Mouse (Mus musculus): ENCODE measurements around the gene Tgif2.
"Not testable (repeated sequence)": the region's sequence is repeated elsewhere in the genome, so short reads cannot be mapped to it uniquely, and the experiment has no call there.

Gene Tgif2

GRCm38 (mm10) chr2:156877726-156878125 lies 37.9 kb downstream of the Tgif2 start:
- peak; percentile 77 for DNase-seq

- DNase-seq, result no peak
Observed at GRCm38 (mm10) chr2:156879541-156879940, 39.7 kb downstream of the Tgif2 start.

- DNase-seq, result peak; percentile 84
Observed at GRCm38 (mm10) chr2:156882431-156883001, 42.7 kb downstream of the Tgif2 start.

GRCm38 (mm10) chr2:156884396-156885211 lies 44.8 kb downstream of the Tgif2 start:
- DNase-seq, result peak; percentile 41

GRCm38 (mm10) chr2:156885666-156886065 lies 45.9 kb downstream of the Tgif2 start:
- peak; percentile 47 for DNase-seq

- DNase-seq, result peak; percentile 60
Observed at GRCm38 (mm10) chr2:156886084-156886631, 46.4 kb downstream of the Tgif2 start.

- DNase-seq, result peak; percentile 84
Observed at GRCm38 (mm10) chr2:156887017-156887416, 47.2 kb downstream of the Tgif2 start, which contains the start of gene Sla2. Gene Sla2, minus strand, starts transcription at chr2:156887192.

- no peak for DNase-seq
Observed at GRCm38 (mm10) chr2:156888490-156888889, 48.7 kb downstream of the Tgif2 start.

GRCm38 (mm10) chr2:156892240-156892639 lies 52.4 kb downstream of the Tgif2 start:
- DNase-seq, result no peak

GRCm38 (mm10) chr2:156892821-156893220 lies 53.0 kb downstream of the Tgif2 start:
- DNase-seq, result no peak

- no peak for DNase-seq
Observed at GRCm38 (mm10) chr2:156894496-156895265, 54.9 kb downstream of the Tgif2 start.

GRCm38 (mm10) chr2:156896384-156896914 lies 56.6 kb downstream of the Tgif2 start:
- DNase-seq, result no peak

GRCm38 (mm10) chr2:156897034-156897433 lies 57.2 kb downstream of the Tgif2 start:
- DNase-seq, result no peak

- no peak for DNase-seq
Observed at GRCm38 (mm10) chr2:156898374-156898773, 58.6 kb downstream of the Tgif2 start.

GRCm38 (mm10) chr2:156899184-156899583 lies 59.4 kb downstream of the Tgif2 start:
- DNase-seq, result no peak

GRCm38 (mm10) chr2:156901344-156901743 lies 61.5 kb downstream of the Tgif2 start:
- DNase-seq, result no peak

- DNase-seq, result no peak
Observed at GRCm38 (mm10) chr2:156901883-156902282, 62.1 kb downstream of the Tgif2 start.

- not testable (repeated sequence) for DNase-seq
Observed at GRCm38 (mm10) chr2:156902411-156902810, 62.6 kb downstream of the Tgif2 start.

GRCm38 (mm10) chr2:156903367-156903766 lies 63.6 kb downstream of the Tgif2 start:
- DNase-seq, result no peak
